Mouse (Mus musculus) olfactory bulb, adult 2 months (tissue): ENCODE results near the gene Nfib. TPM values are rescaled to one million over a fixed set of nuclear protein-coding genes. Genes with fewer than 3 reads are reported as not detected.

ENCODE experiments used
- H3K27ac ChIP-seq: fragments of 200-500 bp; 2 replicates; pipeline ENCODE4 v1.5.1; 2012; ENCODE audit warnings: low read depth, low read length; ENCODE audit not compliant: insufficient read depth
- H3K4me1 ChIP-seq: fragments of 200-500 bp; 2 replicates; pipeline ENCODE4 v1.6.1; 2012; ENCODE audit warnings: low read length; ENCODE audit not compliant: control insufficient read depth, insufficient read depth
- H3K4me3 ChIP-seq: fragments of 200-500 bp; 2 replicates; pipeline ENCODE4 v1.5.1; 2012; ENCODE audit warnings: mild to moderate bottlenecking, low read depth, low read length, moderate library complexity; ENCODE audit not compliant: insufficient read depth
- CTCF ChIP-seq: fragments of 200-500 bp; IDR thresholded peaks from 2 replicates; pipeline ENCODE4 v1.5.1; 2012; ENCODE audit warnings: low read depth, mild to moderate bottlenecking, low read length, moderate library complexity; ENCODE audit not compliant: insufficient read depth
- POLR2A ChIP-seq: fragments of 200-500 bp; IDR thresholded peaks from 2 replicates; pipeline ENCODE4 v1.6.1; 2012; ENCODE audit warnings: mild to moderate bottlenecking, low read depth, low read length, moderate library complexity; ENCODE audit not compliant: insufficient read depth
- WGBS: fragments of 180-500 bp; shearing (Covaris S2); methylation state at CpG from one replicate; pipeline ENCODE4 v1.1.7; 2018; 5-methylcytosine and 5-hydroxymethylcytosine counted together
- polyA plus RNA-seq: library from polyadenylated mRNA; stranded (reverse); fragments of >200 nt; gene quantifications from 2 replicates; pipeline ENCODE4 v1.2.4, GENCODE M21; 2012; ENCODE audit warnings: low replicate concordance; ENCODE audit not compliant: missing spikeins, insufficient read depth, insufficient read length

Nfib gene
- polyA plus RNA-seq, 1 experiment: not detected

DNA sequence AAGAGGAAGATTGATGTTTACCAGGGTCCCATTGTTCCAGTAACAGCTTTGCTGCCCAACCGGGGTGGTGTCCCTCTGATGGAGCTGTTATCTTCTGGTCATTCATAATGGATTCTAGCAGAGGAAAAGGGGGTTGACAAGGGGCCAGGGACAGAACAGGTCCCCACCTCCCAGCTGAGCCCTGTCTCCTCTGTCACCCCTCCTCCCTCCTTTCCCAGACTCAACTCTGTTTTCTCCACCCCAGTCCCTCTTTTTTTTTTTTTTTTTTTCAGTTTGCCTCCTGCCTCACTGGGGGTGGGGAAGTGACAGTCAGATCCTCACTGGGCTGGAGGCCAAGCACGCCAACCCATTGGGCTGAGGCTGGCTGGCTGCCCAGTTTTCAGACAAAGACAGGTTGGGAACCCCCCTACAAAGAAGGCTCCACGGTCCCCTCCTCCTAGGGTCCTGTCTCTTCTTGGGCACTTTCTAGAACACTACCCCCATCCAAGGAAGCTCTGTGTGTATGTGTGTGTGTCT, 83.2 kb downstream of the Nfib start:
- WGBS: 11% methylated on average over 3 of the region's 3 CpGs
- no peak overlapping the region for H3K27ac ChIP-seq
- peaks cover 7% of the 10 kb centered on the region for H3K4me1 ChIP-seq
- no peak for TF ChIP-seq CTCF
- no peak for TF ChIP-seq POLR2A
- no peak overlapping the region for H3K4me3 ChIP-seq

DNA sequence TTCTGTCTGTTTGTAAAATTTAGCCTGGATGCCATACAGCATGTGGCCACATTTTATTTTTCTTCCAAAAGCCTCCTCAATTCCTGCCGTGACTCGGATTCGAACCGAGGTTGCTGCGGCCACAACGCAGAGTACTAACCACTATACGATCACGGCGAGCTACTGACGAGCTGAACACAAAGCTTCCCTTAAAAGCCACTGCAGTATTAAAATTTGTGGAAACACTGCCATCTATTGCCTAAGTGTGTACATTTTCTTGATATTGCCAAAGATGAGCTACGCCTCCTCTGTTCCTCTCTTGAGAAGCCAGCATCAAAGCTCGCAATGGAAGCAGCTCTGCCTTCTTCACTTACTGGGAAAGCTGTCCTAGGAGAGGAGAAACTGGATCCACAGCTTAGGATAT, 86.0 kb downstream of the Nfib start:
- no peak overlapping the region for H3K27ac ChIP-seq
- no peak overlapping the region for H3K4me3 ChIP-seq
- 37% methylated on average over 12 of the region's 12 CpGs for WGBS
- TF ChIP-seq CTCF: no peak
- peaks cover 7% of the 10 kb centered on the region for H3K4me1 ChIP-seq

DNA sequence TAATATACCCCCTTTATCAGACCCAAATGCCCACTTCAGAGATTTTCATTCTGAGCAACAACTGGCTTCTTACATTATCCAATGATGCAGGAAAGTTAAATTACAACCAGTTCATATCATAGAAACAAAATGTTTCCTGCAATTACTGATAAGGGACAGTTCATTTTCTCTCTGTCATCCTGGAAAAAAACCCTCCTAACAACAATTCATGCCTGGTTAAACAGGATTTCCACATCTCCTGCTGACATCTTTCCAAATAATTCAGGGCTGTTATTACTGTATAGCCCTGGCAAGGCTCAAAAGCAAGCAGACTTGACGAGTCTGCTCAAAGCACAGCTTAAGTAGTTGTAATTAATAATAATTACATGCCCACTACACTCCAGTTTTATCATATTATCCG, 86.5 kb downstream of the Nfib start:
- TF ChIP-seq CTCF (no peak), POLR2A (no peak)

DNA sequence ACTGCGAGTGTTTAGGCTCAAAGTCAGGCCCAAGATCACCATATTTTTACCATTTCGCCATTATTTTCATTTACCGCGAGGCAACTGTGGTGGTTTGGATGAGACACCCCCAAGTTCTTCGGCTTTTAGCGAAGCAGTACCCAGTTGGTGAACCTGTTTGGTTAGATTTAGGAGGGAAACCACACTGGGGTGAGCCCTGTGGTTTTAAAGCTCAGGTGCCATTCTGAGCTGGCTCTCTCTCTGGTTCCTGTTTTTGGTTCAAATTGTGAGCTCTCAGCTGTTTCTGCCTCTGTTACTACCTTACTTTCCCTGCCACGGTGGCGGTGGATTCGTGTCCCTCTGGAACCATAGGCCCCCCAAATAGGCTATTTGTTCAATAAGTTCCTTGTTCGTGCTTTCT, 88.3 kb downstream of the Nfib start:
- TF ChIP-seq CTCF: no peak
- H3K27ac ChIP-seq: no peak overlapping the region
- WGBS: 94% methylated on average over 10 of the region's 10 CpGs
- peaks cover 2% of the 10 kb centered on the region for H3K4me1 ChIP-seq
- no peak overlapping the region for H3K4me3 ChIP-seq

More for the DNA sequence above, 86.5 kb downstream of the Nfib start:
- H3K27ac ChIP-seq: no peak overlapping the region
- H3K4me3 ChIP-seq: no peak overlapping the region
- peaks cover 7% of the 10 kb centered on the region for H3K4me1 ChIP-seq
- WGBS: 40% methylated on average over 2 of the region's 2 CpGs

DNA sequence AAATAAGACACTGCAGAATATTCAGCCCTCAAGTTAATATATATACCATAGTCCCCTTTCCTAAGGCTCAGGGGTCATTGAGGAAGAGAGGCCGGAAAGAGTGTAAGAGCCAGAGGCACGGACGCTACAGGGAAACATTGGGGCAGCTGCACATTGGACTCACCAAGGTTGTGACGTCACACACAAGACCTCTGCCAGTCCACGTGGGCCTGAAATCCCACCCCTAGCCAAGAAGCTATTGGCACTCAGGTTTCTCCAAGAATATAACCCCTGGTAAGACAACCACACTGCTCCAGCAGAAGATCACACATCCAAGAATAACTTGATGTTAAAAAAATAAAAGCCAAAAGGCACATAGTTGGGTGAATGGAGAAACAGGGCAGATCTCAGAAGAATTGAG, 89.8 kb downstream of the Nfib start:
- Histone ChIP-seq H3K4me3 (no peak overlapping the region), H3K4me1 (no peaks in the 10 kb centered on the region), H3K27ac (no peak overlapping the region)
- TF ChIP-seq POLR2A (no peak), CTCF (no peak)
- WGBS: 90% methylated on average over 5 of the region's 5 CpGs

DNA sequence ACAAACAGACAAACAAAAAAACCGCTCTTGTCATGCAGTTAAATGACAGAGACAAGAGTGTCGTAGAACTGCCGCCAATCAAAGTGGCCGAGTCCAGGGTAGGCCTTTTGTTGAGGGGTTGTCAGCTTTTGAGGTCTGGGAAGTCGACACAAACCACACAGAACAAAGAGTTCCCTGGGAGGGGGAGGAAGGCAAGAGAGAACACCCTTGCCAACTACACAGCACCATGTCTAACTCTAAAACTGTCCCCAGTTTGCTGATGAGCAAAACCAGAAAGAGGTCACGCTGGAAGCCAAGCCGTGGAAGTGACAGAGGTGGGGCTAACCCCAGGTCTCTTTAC, 91.1 kb downstream of the Nfib start:
- TF ChIP-seq POLR2A (no peak), CTCF (no peak)
- Histone ChIP-seq H3K4me3 (no peak overlapping the region), H3K4me1 (no peaks in the 10 kb centered on the region), H3K27ac (no peak overlapping the region)
- WGBS: 49% methylated on average over 7 of the region's 7 CpGs

DNA sequence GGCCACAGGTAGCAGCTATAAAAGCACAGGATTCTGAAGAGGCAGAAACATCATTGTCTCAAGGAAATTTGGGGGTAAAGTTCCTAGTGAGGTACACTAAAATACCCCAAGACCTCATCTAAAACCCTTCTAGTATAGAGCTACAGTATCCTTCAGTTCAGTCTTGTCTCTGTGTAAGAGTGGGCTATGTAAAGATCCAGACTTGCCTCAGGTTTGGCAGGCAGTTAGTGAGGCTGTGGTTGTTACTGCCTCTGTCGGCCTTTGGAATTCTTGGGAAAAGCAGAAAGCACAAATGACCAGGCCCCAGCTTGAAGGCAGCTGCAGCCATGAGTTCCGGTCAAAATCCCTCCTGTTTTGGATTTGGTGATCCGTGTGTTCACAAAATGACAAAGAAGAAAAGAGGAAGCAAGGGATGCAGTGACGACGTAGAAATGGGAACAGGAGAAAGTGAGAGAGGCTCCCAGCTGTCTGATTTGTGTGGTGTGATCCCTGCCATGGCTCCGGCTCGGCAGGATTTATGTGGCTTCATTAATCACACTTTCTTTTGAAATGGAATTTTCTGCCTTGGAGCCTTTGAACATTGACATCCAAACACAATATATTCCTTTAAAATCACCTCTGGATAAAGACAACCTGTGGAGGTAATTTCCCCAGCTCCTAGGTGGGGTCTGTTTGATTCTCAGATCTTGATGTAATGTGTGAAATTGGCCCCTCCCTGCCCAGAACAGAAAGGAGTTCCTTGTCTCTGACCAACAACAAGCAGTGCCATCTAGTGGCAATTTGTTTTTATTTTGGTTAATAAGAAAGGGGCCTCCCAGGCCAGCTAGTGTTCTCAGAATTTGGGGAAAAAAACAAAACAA, 91.7 kb downstream of the Nfib start:
- Histone ChIP-seq H3K4me3 (no peak overlapping the region), H3K4me1 (no peaks in the 10 kb centered on the region), H3K27ac (no peak overlapping the region)
- 35% methylated on average over 7 of the region's 7 CpGs for WGBS
- TF ChIP-seq POLR2A (no peak), CTCF (no peak)

DNA sequence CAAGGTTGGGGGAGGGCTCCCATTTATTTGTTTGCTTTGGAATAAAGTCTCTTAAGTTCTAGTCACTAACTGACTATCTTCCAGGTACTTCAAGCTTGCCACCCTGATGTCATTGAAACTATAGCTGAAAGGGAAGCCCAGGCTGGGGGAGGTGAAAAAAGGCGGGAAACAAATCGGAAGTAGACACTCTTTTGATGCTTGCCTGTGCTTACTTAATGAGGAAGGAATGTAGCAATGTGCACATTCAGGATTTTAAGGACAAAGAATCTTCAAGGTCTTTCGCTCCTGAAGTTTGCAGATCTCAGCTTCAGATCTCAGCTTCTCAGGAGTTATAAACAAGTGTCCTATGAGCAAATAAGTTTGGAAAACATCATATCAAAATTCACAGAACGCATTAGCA, 95.9 kb downstream of the Nfib start:
- no peaks in the 10 kb centered on the region for H3K4me1 ChIP-seq
- H3K27ac ChIP-seq: no peak overlapping the region
- WGBS: 62% methylated on average over 4 of the region's 4 CpGs
- no peak for TF ChIP-seq CTCF
- no peak for TF ChIP-seq POLR2A
- no peak overlapping the region for H3K4me3 ChIP-seq

DNA sequence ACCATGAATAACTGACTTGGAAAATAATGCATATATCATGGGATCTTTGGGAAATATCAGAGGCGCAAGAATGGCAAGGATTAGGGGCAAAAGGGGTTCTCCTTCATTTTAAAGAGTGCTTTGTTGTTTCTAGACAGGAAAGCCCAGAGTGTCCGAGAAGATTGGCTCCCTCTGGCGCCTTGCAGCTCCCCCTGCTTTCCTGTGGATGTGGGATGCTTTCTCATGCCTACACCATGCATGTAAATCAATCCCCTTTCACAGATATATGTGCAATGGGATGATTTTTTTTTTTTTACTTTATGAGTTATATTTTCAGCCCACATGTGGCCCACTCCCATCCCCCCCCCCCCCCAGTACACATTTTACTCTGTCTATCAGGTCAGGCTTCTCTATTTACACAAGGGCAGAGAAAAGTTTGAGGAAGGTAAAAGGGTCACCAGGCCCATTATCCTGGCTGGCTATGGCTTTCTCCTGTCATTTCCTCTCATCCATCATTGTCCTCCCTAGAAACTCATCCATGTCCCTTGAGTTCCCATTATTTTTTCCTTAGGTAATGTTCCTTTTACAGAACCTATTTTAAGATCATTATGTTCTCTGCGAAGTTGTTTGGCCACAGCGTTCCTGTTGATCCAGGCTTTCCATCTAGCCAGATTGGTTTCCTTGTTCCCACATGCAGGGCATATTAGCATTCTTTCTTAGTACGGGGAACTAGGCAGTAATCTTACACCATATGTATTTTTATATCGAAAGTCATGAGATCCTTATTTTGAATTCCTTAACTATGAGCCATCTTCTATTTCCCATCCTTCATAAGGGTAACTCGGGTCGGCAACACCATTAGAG, 96.6 kb downstream of the Nfib start:
- H3K4me1 ChIP-seq: 0 out of 2 replicates have a peak, but pooled peaks cover 2% of the 10 kb centered on the region
- no peak for TF ChIP-seq POLR2A
- 90% methylated on average over 9 of the region's 9 CpGs for WGBS

More for the DNA sequence above, 96.6 kb downstream of the Nfib start:
- H3K27ac ChIP-seq: no peak overlapping the region
- H3K4me3 ChIP-seq: no peak overlapping the region
